Mouse (Mus musculus) E14TG2a.4 (cell line): ENCODE data around the gene Mc1r.

ENCODE experiments used
- CTCF ChIP-seq: conservative IDR thresholded peaks from 2 replicates; pipeline ENCODE4 v1.5.1; 2014; ENCODE audit warnings: low read length
- POU5F1 ChIP-seq: IDR thresholded peaks from 2 replicates; pipeline ENCODE4 v1.6.1; 2014; ENCODE audit warnings: low read length, borderline replicate concordance

GRCm38 (mm10) chr8:123375701-123376100, 31.2 kb upstream of the Mc1r start:
- TF ChIP-seq CTCF (no peak), POU5F1 (no peak)
